Mouse (Mus musculus) adrenal gland, postnatal 25 days (tissue): ENCODE data around the gene Dnajc24. TPM values are rescaled to one million over a fixed set of nuclear protein-coding genes. Genes with fewer than 3 reads are reported as not detected.
A peak's percentile ranks its signal among the peaks of the same experiment; 100 is the strongest.

Source experiments
- DNase-seq: peaks from one replicate; pipeline ENCODE4 v3.0.0; 2021; ENCODE audit warnings: mixed read lengths
- long read RNA-seq: library from polyadenylated mRNA; stranded (forward); transcript quantifications from one replicate; pipeline ENCODE4 v2.0.0, GENCODE M21; 2021
- microRNA-seq, 2 experiments: library from miRNA; unstranded; fragments of <30 nt; microRNA quantifications; one replicate each; pipeline ENCODE4 v1.2.0; 2021
- total RNA-seq: library from RNA; stranded (reverse); gene quantifications from 2 replicates; pipeline ENCODE4 v1.2.3, GENCODE M21; 2021

Gene Dnajc24
- 32.5 and 41.5 TPM in 2 replicates for total RNA-seq
- long read RNA-seq, transcript Dnajc24-201 (5 exons, 1,197 nt) = major isoform, 14 of 20 reads
- long read RNA-seq, partial matches to known transcripts = 1 of 20 reads
- long read RNA-seq, other reads (novel, unspliced or antisense) = 4 of 20 reads

GRCm38 (mm10) chr2:106002835-106003739 is at the start of gene Dnajc24:
Gene Dnajc24, minus strand, starts transcription at chr2:106003549.
- DNase-seq = peak; percentile 84

- no peak for DNase-seq
Observed at GRCm38 (mm10) chr2:106046686-106047085, 43.3 kb upstream of the Dnajc24 start.

GRCm38 (mm10) chr2:106042495-106042894 is 39.1 kb upstream of the Dnajc24 start:
- no peak for DNase-seq

- no peak for DNase-seq
Observed at GRCm38 (mm10) chr2:106041961-106042360, 38.6 kb upstream of the Dnajc24 start.

GRCm38 (mm10) chr2:106038286-106038685 is 34.9 kb upstream of the Dnajc24 start:
- no peak for DNase-seq

- DNase-seq = no peak
Observed at GRCm38 (mm10) chr2:106024895-106025294, 21.5 kb upstream of the Dnajc24 start.

GRCm38 (mm10) chr2:106008415-106008814 is 5.1 kb upstream of the Dnajc24 start:
- DNase-seq = no peak

- DNase-seq = no peak
Observed at GRCm38 (mm10) chr2:105987999-105988398, 15.3 kb downstream of the Dnajc24 start.

GRCm38 (mm10) chr2:105987131-105987530 is 16.2 kb downstream of the Dnajc24 start:
- no peak for DNase-seq

GRCm38 (mm10) chr2:105985206-105985605 is 18.1 kb downstream of the Dnajc24 start:
- no peak for DNase-seq

GRCm38 (mm10) chr2:105978065-105978464 is 25.3 kb downstream of the Dnajc24 start:
- DNase-seq = no peak

- DNase-seq = no peak
Observed at GRCm38 (mm10) chr2:105973941-105974340, 29.4 kb downstream of the Dnajc24 start.

GRCm38 (mm10) chr2:105963447-105963846 is 39.9 kb downstream of the Dnajc24 start:
- no peak for DNase-seq

- no peak for DNase-seq
Observed at GRCm38 (mm10) chr2:105953862-105954261, 49.5 kb downstream of the Dnajc24 start.

- no peak for DNase-seq
Observed at GRCm38 (mm10) chr2:105951350-105951940, 51.9 kb downstream of the Dnajc24 start.

GRCm38 (mm10) chr2:105950131-105950530 is 53.2 kb downstream of the Dnajc24 start:
- no peak for DNase-seq

- DNase-seq = no peak
Observed at GRCm38 (mm10) chr2:105917623-105918346, 85.6 kb downstream of the Dnajc24 start.

Small RNA genes within 50 kb of the gene (microRNA-seq; reads per million reads assigned to microRNA genes)
- gene Gm22002 = 0 reads per million in 2 experiments

Other genes starting within 250 kb of the Dnajc24 start
- 17.1 and 18.6 TPM in 2 replicates for gene Elp4, start 99.0 kb downstream of the Dnajc24 start, total RNA-seq
- 32.6 and 45.9 TPM in 2 replicates for gene Immp1l, start 98.9 kb downstream of the Dnajc24 start, total RNA-seq